Mouse (Mus musculus): ENCODE results near the gene Hk3. TPM values are rescaled to one million over a fixed set of nuclear protein-coding genes. Genes with fewer than 3 reads are reported as not detected.

Gene Hk3
- polyA plus RNA-seq, 1 experiment: 1.7 TPM

- Histone ChIP-seq H3K27ac (ENCODE audit: insufficient read depth, low read depth, low read length) (no peak overlapping the region), H3K4me3 (ENCODE audit: low read depth, low read length) (no peak overlapping the region), H3K27me3 (ENCODE audit: control insufficient read depth, insufficient read depth, low read length) (no peaks in the 10 kb centered on the region), H3K4me1 (ENCODE audit: control insufficient read depth, insufficient read depth, insufficient read length, low read length) (no peaks in the 10 kb centered on the region), H3K36me3 (ENCODE audit: control insufficient read depth, insufficient read depth, low read length) (no peaks in the 10 kb centered on the region)
- 31% methylated on average over 14 of the region's 14 CpGs for WGBS
- TF ChIP-seq POLR2A (IDR thresholded peaks at IDR 0.05; ENCODE audit: low read depth, low read length) (no peak), CTCF (IDR thresholded peaks at IDR 0.05; ENCODE audit: extremely low read depth, insufficient read length, insufficient replicate concordance, low read depth, low read length) (no peak)
Measured at GRCm38 (mm10) chr13:54970521-54971247, 50.5 kb downstream of the Hk3 start.

- TF ChIP-seq CTCF (IDR thresholded peaks at IDR 0.05; ENCODE audit: extremely low read depth, insufficient read length, insufficient replicate concordance, low read depth, low read length) (no peak), POLR2A (IDR thresholded peaks at IDR 0.05; ENCODE audit: low read depth, low read length) (no peak)
Measured at GRCm38 (mm10) chr13:54969513-54969912, 51.7 kb downstream of the Hk3 start.

GRCm38 (mm10) chr13:54968636-54969035 is 52.5 kb downstream of the Hk3 start:
- Histone ChIP-seq H3K36me3 (ENCODE audit: control insufficient read depth, insufficient read depth, low read length) (no peaks in the 10 kb centered on the region), H3K27ac (ENCODE audit: insufficient read depth, low read depth, low read length) (no peak overlapping the region), H3K4me1 (ENCODE audit: control insufficient read depth, insufficient read depth, insufficient read length, low read length) (no peaks in the 10 kb centered on the region), H3K27me3 (ENCODE audit: control insufficient read depth, insufficient read depth, low read length) (no peaks in the 10 kb centered on the region), H3K4me3 (ENCODE audit: low read depth, low read length) (no peak overlapping the region)
- WGBS: 63% methylated on average over 5 of the region's 5 CpGs
- TF ChIP-seq POLR2A (IDR thresholded peaks at IDR 0.05; ENCODE audit: low read depth, low read length) (no peak), CTCF (IDR thresholded peaks at IDR 0.05; ENCODE audit: extremely low read depth, insufficient read length, insufficient replicate concordance, low read depth, low read length) (no peak)

More at GRCm38 (mm10) chr13:54969513-54969912, 51.7 kb downstream of the Hk3 start:
- H3K27me3 ChIP-seq (ENCODE audit: control insufficient read depth, insufficient read depth, low read length): no peaks in the 10 kb centered on the region
- no peaks in the 10 kb centered on the region for H3K4me1 ChIP-seq (ENCODE audit: control insufficient read depth, insufficient read depth, insufficient read length, low read length)
- WGBS: 60% methylated on average over 9 of the region's 9 CpGs
- H3K4me3 ChIP-seq (ENCODE audit: low read depth, low read length): no peak overlapping the region
- H3K27ac ChIP-seq (ENCODE audit: insufficient read depth, low read depth, low read length): no peak overlapping the region
- H3K36me3 ChIP-seq (ENCODE audit: control insufficient read depth, insufficient read depth, low read length): no peaks in the 10 kb centered on the region

- no peaks in the 10 kb centered on the region for H3K4me1 ChIP-seq (ENCODE audit: control insufficient read depth, insufficient read depth, insufficient read length, low read length)
Measured at GRCm38 (mm10) chr13:54967501-54967900, 53.7 kb downstream of the Hk3 start.

GRCm38 (mm10) chr13:54965256-54965655 is 55.9 kb downstream of the Hk3 start:
- Histone ChIP-seq H3K27ac (ENCODE audit: insufficient read depth, low read depth, low read length) (no peak overlapping the region), H3K4me3 (ENCODE audit: low read depth, low read length) (no peak overlapping the region), H3K27me3 (ENCODE audit: control insufficient read depth, insufficient read depth, low read length) (no peaks in the 10 kb centered on the region), H3K4me1 (ENCODE audit: control insufficient read depth, insufficient read depth, insufficient read length, low read length) (no peaks in the 10 kb centered on the region), H3K36me3 (ENCODE audit: control insufficient read depth, insufficient read depth, low read length) (no peaks in the 10 kb centered on the region)
- TF ChIP-seq POLR2A (IDR thresholded peaks at IDR 0.05; ENCODE audit: low read depth, low read length): no peak
- no peak for TF ChIP-seq CTCF (IDR thresholded peaks at IDR 0.05; ENCODE audit: extremely low read depth, insufficient read length, insufficient replicate concordance, low read depth, low read length)
- WGBS: 86% methylated on average over 6 of the region's 6 CpGs

More at GRCm38 (mm10) chr13:54967501-54967900, 53.7 kb downstream of the Hk3 start:
- TF ChIP-seq CTCF (IDR thresholded peaks at IDR 0.05; ENCODE audit: extremely low read depth, insufficient read length, insufficient replicate concordance, low read depth, low read length): no peak
- TF ChIP-seq POLR2A (IDR thresholded peaks at IDR 0.05; ENCODE audit: low read depth, low read length): no peak
- 78% methylated on average over 11 of the region's 11 CpGs for WGBS
- no peaks in the 10 kb centered on the region for H3K27me3 ChIP-seq (ENCODE audit: control insufficient read depth, insufficient read depth, low read length)
- no peaks in the 10 kb centered on the region for H3K36me3 ChIP-seq (ENCODE audit: control insufficient read depth, insufficient read depth, low read length)
- H3K4me3 ChIP-seq (ENCODE audit: low read depth, low read length): no peak overlapping the region
- H3K27ac ChIP-seq (ENCODE audit: insufficient read depth, low read depth, low read length): no peak overlapping the region

GRCm38 (mm10) chr13:54960491-54960890 is 60.7 kb downstream of the Hk3 start:
- Histone ChIP-seq H3K27me3 (ENCODE audit: control insufficient read depth, insufficient read depth, low read length) (peaks cover 11% of the 10 kb centered on the region), H3K36me3 (ENCODE audit: control insufficient read depth, insufficient read depth, low read length) (no peaks in the 10 kb centered on the region), H3K4me3 (ENCODE audit: low read depth, low read length) (no peak overlapping the region), H3K27ac (ENCODE audit: insufficient read depth, low read depth, low read length) (no peak overlapping the region), H3K4me1 (ENCODE audit: control insufficient read depth, insufficient read depth, insufficient read length, low read length) (peaks cover 3% of the 10 kb centered on the region; the same call in 1 of the 2 replicates)
- TF ChIP-seq CTCF (IDR thresholded peaks at IDR 0.05; ENCODE audit: extremely low read depth, insufficient read length, insufficient replicate concordance, low read depth, low read length) (no peak), POLR2A (IDR thresholded peaks at IDR 0.05; ENCODE audit: low read depth, low read length) (no peak)
- 47% methylated on average over 3 of the region's 3 CpGs for WGBS

- no peak for TF ChIP-seq CTCF (IDR thresholded peaks at IDR 0.05; ENCODE audit: extremely low read depth, insufficient read length, insufficient replicate concordance, low read depth, low read length)
- TF ChIP-seq POLR2A (IDR thresholded peaks at IDR 0.05; ENCODE audit: low read depth, low read length): no peak
- no peak overlapping the region for H3K4me3 ChIP-seq (ENCODE audit: low read depth, low read length)
- H3K36me3 ChIP-seq (ENCODE audit: control insufficient read depth, insufficient read depth, low read length): no peaks in the 10 kb centered on the region
- H3K27ac ChIP-seq (ENCODE audit: insufficient read depth, low read depth, low read length): no peak overlapping the region
- peaks cover 3% of the 10 kb centered on the region; the same call in 1 of the 2 replicates for H3K4me1 ChIP-seq (ENCODE audit: control insufficient read depth, insufficient read depth, insufficient read length, low read length)
- peaks cover 12% of the 10 kb centered on the region for H3K27me3 ChIP-seq (ENCODE audit: control insufficient read depth, insufficient read depth, low read length)
- WGBS: 54% methylated on average over 6 of the region's 6 CpGs
Measured at GRCm38 (mm10) chr13:54959842-54960241, 61.3 kb downstream of the Hk3 start.
